Mouse (Mus musculus) lung, embryonic 15.5 days (tissue): Measurements from ENCODE around the gene Sgcd. TPM values are rescaled to one million over a fixed set of nuclear protein-coding genes. Genes with fewer than 3 reads are reported as not detected.

ENCODE experiments used
- ATAC-seq: fragments of 200-750 bp; cut with Nextera tagmentation; 2 replicates; pipeline ENCODE4 v1.8.0; 2017; ENCODE audit warnings: moderate number of reproducible peaks, borderline replicate concordance; ENCODE audit not compliant: low FRiP score, low TSS enrichment; ENCODE audit errors: extremely low read depth
- H3K27ac ChIP-seq: fragments of 300-500 bp; sonication (generic); 2 replicates; pipeline ENCODE4 v1.5.1; 2015; ENCODE audit warnings: moderate library complexity, mild to moderate bottlenecking, inconsistent platforms
- H3K27me3 ChIP-seq: fragments of 300-500 bp; sonication (generic); 2 replicates; pipeline ENCODE4 v1.6.1; 2015; ENCODE audit warnings: inconsistent platforms
- H3K36me3 ChIP-seq: fragments of 300-500 bp; sonication (generic); 2 replicates; pipeline ENCODE4 v1.6.1; 2015; ENCODE audit warnings: inconsistent platforms
- H3K4me1 ChIP-seq: fragments of 300-500 bp; sonication (generic); 2 replicates; pipeline ENCODE4 v1.6.1; 2015; ENCODE audit warnings: inconsistent platforms
- H3K4me2 ChIP-seq: fragments of 300-500 bp; sonication (generic); 2 replicates; pipeline ENCODE4 v1.6.1; 2015; ENCODE audit warnings: inconsistent platforms, mild to moderate bottlenecking, moderate library complexity
- H3K4me3 ChIP-seq: fragments of 300-500 bp; sonication (generic); 2 replicates; pipeline ENCODE4 v1.5.1; 2015; ENCODE audit warnings: mild to moderate bottlenecking, inconsistent platforms
- H3K9ac ChIP-seq: fragments of 300-500 bp; sonication (generic); 2 replicates; pipeline ENCODE4 v1.6.1; 2015; ENCODE audit warnings: inconsistent platforms
- H3K9me3 ChIP-seq: fragments of 300-500 bp; sonication (generic); 2 replicates; pipeline ENCODE4 v1.6.1; 2016; ENCODE audit warnings: inconsistent platforms
- WGBS: fragments of 180-500 bp; shearing (Covaris S2); methylation state at CpG from one replicate; pipeline ENCODE4 v1.1.7; 2015; 5-methylcytosine and 5-hydroxymethylcytosine counted together
- polyA plus RNA-seq: library from polyadenylated mRNA; unstranded; fragments of >200 nt; fragmentation: Nextera tagmentation; extraction: Ambion mirVana; gene quantifications from 2 replicates; pipeline ENCODE4 v1.2.1, GENCODE M21; 2015

The Sgcd gene
- polyA plus RNA-seq, 1 experiment from 2014 or later = 2.6 TPM

DNA sequence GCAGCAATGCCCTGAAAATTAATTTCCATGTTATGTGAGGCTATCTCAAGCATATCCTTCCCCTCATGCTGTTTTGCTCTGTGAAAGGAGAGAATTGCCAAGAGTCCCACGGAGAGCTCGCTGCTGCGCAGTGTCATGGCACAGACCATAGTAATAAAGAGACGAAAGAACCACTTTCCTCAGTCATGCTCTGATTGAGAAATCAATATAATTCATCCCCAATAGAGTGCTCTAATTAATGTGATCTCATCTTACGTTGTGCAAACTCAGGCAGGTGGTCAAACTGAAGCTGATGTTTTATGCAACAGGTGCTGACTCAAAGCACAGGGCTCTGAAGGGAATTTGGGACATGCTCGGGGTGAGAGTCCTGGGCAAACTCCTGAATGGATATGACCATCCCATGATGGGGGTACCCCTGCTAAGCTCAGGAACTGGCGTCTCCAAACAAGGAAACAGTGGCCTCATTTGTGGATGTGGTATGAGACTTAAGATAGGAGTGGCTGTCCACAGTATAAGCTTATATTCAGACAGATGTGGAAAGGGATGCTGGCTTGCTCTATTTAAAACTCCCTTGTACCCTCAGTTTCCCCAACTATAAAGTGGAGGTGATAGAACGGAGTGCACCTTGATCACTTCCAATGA, 740.9 kb downstream of the Sgcd start:
- H3K9ac ChIP-seq = no peak overlapping the region
- no peak overlapping the region for H3K4me2 ChIP-seq
- no peaks in the 10 kb centered on the region for H3K27me3 ChIP-seq
- no peaks in the 10 kb centered on the region for H3K4me1 ChIP-seq
- H3K36me3 ChIP-seq = no peaks in the 10 kb centered on the region
- WGBS = 84% methylated on average over 8 of the region's 8 CpGs
- H3K4me3 ChIP-seq = no peak overlapping the region
- H3K27ac ChIP-seq = no peak overlapping the region
- H3K9me3 ChIP-seq = no peaks in the 10 kb centered on the region
- no peak for ATAC-seq

DNA sequence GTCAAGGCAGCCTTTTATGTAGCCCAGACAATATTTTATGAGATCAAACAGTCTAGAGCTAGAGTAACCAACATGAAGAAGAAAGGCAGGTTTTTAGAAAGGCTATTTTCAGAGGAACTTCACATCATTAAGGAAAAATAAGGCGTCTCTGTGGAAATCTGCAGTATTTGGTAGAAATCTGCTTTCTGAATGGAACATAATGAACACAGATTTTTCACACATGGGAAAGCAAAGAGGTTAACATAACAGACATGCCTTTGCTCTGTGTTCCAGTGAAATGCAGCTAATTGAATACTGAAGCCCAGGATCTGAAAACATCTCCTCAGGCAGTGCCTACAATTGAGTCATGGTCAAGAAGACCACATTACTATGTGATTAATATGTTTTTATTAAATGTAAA, 746.4 kb downstream of the Sgcd start:
- no peak overlapping the region for H3K27ac ChIP-seq
- no peak overlapping the region for H3K4me2 ChIP-seq
- no peak overlapping the region for H3K9ac ChIP-seq
- no peaks in the 10 kb centered on the region for H3K36me3 ChIP-seq
- WGBS = 94% methylated on average over 1 of the region's 1 CpGs
- no peaks in the 10 kb centered on the region for H3K9me3 ChIP-seq
- H3K4me3 ChIP-seq = no peak overlapping the region
- no peaks in the 10 kb centered on the region for H3K27me3 ChIP-seq
- ATAC-seq = no peak
- H3K4me1 ChIP-seq = no peaks in the 10 kb centered on the region

DNA sequence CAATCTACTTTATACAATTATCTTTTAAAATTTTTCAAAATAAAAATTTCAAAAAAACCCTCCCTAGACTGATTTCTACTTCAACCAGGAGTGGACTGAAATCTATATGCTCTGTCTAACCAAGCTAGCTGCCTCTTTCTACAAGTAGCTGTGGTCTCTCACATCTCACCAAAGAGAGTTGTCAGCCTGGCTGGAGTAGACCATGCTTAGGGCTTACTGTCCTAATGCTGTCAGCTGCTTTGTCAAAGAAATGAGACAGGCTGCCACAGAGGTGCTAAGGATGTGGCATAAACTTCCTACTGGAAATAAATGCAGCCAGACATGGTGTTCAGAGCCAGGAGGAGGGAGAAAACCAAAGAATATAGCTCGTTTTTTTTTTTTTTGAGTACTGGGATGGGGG, 760.5 kb downstream of the Sgcd start:
- Histone ChIP-seq H3K9me3 (no peaks in the 10 kb centered on the region), H3K9ac (no peak overlapping the region), H3K4me2 (no peak overlapping the region), H3K4me1 (no peaks in the 10 kb centered on the region), H3K27me3 (no peaks in the 10 kb centered on the region), H3K4me3 (no peak overlapping the region), H3K36me3 (no peaks in the 10 kb centered on the region), H3K27ac (no peak overlapping the region)
- ATAC-seq = peak; percentile 67; the same call in 1 of the 2 replicates
- 19% methylated on average over 1 of the region's 1 CpGs for WGBS

DNA sequence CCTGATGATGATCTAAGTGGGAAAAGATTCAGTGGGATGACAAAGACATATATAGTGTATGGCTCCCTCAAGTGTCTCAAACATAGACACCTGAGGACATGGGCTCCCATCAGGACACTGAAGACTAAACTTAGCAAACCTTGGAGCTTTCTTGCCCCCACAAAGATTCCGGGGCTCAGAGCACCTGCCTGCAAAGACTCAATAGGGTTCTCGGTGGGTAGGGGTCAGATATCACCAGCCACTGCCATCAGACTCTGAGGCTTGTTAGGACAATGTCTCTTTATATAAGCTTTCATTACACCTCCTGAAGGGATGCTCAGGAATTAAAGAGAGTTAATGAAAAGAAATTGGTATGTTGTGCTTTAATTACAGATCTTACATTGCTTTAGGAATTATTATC, 764.6 kb downstream of the Sgcd start:
- no peaks in the 10 kb centered on the region for H3K27me3 ChIP-seq
- H3K9ac ChIP-seq = no peak overlapping the region
- H3K9me3 ChIP-seq = no peaks in the 10 kb centered on the region
- no peak for ATAC-seq
- no peak overlapping the region for H3K4me3 ChIP-seq
- no peak overlapping the region for H3K27ac ChIP-seq
- WGBS = 88% methylated on average over 2 of the region's 2 CpGs
- H3K4me1 ChIP-seq = no peaks in the 10 kb centered on the region
- H3K4me2 ChIP-seq = no peak overlapping the region
- H3K36me3 ChIP-seq = no peaks in the 10 kb centered on the region

DNA sequence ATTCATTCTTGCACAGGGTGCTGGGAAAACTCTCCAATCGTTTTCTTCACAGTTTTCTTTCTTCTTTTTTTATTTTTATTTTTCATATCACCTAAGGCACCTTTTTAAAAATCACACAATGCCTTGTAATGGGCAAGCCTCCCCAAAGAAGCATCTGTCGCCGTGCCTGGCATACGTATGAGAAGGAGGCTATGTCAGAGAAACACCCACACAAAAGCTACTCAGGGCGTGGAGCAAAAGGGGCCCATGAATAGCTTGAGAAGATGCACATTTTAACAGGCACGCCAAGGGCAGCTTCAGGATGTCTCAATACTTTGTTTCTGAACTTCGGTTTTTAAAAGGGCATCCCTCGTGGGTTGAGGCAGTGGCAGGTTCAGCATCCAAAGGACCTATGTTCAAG, 777.2 kb downstream of the Sgcd start:
- ATAC-seq = no peak
- WGBS = 76% methylated on average over 8 of the region's 8 CpGs
- H3K4me2 ChIP-seq = no peak overlapping the region
- H3K36me3 ChIP-seq = no peaks in the 10 kb centered on the region
- H3K4me3 ChIP-seq = no peak overlapping the region
- H3K27ac ChIP-seq = no peak overlapping the region
- no peak overlapping the region for H3K9ac ChIP-seq
- H3K4me1 ChIP-seq = no peaks in the 10 kb centered on the region
- H3K9me3 ChIP-seq = no peaks in the 10 kb centered on the region
- H3K27me3 ChIP-seq = no peaks in the 10 kb centered on the region

DNA sequence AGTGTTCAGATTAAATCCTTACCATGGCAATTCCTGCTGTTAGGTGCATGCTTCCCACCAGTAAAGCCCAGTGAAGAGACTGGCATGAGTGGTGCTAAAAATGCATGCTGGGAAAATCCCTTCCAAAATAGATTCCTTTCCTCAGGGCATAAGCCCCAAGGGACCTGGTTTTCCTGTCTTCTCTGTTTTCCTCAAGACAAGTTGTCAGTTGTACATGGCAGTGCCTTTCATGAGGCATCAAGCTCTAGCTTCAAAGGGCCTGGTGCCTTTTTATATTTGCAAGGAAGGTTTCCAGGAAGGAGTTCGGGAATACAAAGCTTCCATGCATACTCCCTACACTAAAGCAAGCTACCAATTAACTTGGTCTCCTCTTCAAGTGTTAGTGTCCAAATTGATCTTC, 782.3 kb downstream of the Sgcd start:
- WGBS = 62% methylated on average over 1 of the region's 1 CpGs
- Histone ChIP-seq H3K27ac (no peak overlapping the region), H3K4me1 (no peaks in the 10 kb centered on the region), H3K9ac (no peak overlapping the region), H3K27me3 (no peaks in the 10 kb centered on the region), H3K4me2 (no peak overlapping the region), H3K9me3 (no peaks in the 10 kb centered on the region), H3K4me3 (no peak overlapping the region), H3K36me3 (no peaks in the 10 kb centered on the region)
- ATAC-seq = no peak

DNA sequence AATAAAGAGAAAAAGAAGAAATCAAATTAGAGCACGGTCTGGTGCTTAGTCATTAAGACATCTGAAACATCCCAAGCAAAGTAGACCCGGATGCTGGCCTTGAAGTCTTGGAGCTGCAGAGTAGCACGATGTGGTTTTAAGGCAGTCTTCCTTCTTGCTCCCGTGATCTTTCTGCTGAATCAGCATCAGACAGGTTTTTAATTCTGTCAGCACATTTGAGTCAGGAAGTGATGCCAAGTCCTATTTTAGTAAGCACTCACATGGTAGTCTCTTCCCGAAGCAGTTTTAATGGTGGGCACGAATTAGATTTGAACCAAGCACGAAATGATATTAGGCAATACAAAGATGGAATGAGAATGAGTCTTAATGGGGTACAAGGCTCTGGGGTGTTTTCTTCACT, 789.7 kb downstream of the Sgcd start:
- no peak overlapping the region for H3K9ac ChIP-seq
- no peak overlapping the region for H3K27ac ChIP-seq
- no peak overlapping the region for H3K4me2 ChIP-seq
- no peaks in the 10 kb centered on the region for H3K27me3 ChIP-seq
- no peaks in the 10 kb centered on the region for H3K36me3 ChIP-seq
- WGBS = 78% methylated on average over 7 of the region's 7 CpGs
- ATAC-seq = no peak
- H3K4me1 ChIP-seq = no peaks in the 10 kb centered on the region
- no peaks in the 10 kb centered on the region for H3K9me3 ChIP-seq
- no peak overlapping the region for H3K4me3 ChIP-seq

DNA sequence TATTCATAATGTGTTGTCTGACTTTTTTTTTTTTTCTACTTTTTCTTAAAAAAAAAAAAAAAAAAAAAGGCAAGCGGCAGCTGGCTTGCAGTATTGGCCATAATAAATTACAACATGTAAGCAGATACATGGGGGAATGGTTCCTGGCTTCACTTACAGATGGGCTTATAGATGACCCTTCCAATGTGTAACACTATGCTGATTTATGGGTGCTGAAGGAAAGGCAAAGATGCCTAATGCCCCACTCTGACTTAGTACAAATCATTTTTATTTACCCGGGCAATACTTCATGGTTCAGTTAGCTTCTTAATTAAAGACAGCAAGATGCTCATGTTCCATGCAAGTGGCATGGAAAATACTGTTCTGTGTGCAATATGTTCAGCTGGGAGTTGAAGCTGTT, 800.2 kb downstream of the Sgcd start:
- no peak overlapping the region for H3K4me3 ChIP-seq
- H3K4me1 ChIP-seq = no peaks in the 10 kb centered on the region
- H3K36me3 ChIP-seq = no peaks in the 10 kb centered on the region
- H3K27me3 ChIP-seq = no peaks in the 10 kb centered on the region
- no peak overlapping the region for H3K9ac ChIP-seq
- no peak overlapping the region for H3K4me2 ChIP-seq
- no peaks in the 10 kb centered on the region for H3K9me3 ChIP-seq
- WGBS = 64% methylated on average over 2 of the region's 2 CpGs
- no peak for ATAC-seq
- no peak overlapping the region for H3K27ac ChIP-seq

DNA sequence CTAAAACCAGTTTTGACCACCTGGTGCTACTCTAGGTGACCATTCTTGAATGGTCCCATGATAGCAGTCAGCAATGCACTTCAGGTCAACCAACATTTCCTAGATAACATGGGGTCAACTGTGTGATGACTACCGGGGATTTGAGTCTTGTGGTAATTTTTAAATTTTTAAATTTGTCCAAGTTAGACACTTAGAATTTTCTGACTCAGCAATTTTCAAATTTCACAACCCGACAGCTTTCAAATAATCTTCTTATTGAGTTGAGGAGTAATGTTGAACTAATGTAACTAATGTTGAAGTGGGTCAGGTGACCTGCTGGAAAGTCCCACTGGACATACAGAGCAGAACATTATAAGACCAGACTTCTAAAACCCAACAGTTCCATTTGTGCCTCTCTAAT, 813.8 kb downstream of the Sgcd start:
- no peak overlapping the region for H3K27ac ChIP-seq
- no peak overlapping the region for H3K4me3 ChIP-seq
- no peak for ATAC-seq
- H3K4me1 ChIP-seq = no peaks in the 10 kb centered on the region
- no peaks in the 10 kb centered on the region for H3K36me3 ChIP-seq
- 76% methylated on average over 2 of the region's 2 CpGs for WGBS
- H3K9me3 ChIP-seq = no peaks in the 10 kb centered on the region
- no peak overlapping the region for H3K4me2 ChIP-seq
- H3K27me3 ChIP-seq = no peaks in the 10 kb centered on the region
- H3K9ac ChIP-seq = no peak overlapping the region

DNA sequence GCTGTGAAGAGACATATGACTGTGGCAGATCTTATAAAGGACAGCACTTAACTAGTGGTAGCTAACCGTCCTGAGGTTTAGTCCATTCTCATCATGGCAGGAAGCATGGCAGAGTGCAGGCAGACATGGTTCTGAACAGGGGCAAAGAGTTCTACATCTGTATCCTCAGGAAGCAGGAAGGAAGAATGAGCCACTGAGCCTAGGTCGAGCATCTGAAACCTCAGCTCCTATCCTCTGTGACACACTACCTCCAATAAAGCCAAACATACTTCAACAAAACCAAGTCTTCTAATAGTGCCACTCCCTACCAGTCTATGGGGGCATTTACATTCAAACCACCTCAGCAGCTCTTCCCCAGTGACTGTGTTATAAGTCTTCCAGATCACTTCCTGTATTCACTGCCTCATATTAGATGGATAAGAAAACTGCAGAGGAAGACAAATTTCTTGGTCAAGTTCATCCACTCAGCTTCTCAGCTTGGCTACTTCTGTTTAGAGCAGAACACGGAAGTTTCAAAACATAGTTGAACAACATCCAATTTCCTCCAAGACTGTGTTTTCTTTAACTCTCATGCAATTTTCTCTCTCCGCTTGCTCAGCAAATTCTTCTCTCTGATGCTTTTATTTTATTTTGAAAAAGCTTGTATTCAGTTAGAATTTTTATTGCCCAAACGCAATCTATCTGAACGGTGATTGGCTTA, 817.7 kb downstream of the Sgcd start:
- ATAC-seq = no peak
- Histone ChIP-seq H3K4me1 (no peaks in the 10 kb centered on the region), H3K4me3 (no peak overlapping the region), H3K36me3 (no peaks in the 10 kb centered on the region), H3K4me2 (no peak overlapping the region), H3K27me3 (no peaks in the 10 kb centered on the region), H3K9ac (no peak overlapping the region), H3K9me3 (no peaks in the 10 kb centered on the region), H3K27ac (0 out of 2 replicates have a peak overlapping the region, but pooled peaks have one; percentile 43)
- 57% methylated on average over 6 of the region's 6 CpGs for WGBS

DNA sequence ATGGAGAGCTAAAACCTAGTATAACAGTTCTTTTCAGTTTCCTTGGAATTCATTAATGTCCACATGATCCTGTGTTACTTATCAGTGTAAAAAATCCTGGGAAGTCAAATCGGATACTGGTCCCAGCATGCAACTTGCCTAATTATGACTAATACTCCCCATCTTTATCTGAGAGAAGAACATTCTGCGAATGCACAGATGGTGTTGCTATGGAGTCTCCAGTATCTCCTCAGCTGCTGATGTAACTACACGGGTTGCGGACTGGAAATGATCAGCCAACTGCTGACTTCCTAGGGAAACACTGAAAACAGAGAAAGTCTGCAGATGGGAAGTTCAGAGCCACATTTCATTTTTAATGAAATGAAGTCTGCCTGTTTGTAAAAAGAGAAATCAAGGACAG, 821.4 kb downstream of the Sgcd start:
- H3K27ac ChIP-seq = no peak overlapping the region
- 84% methylated on average over 4 of the region's 4 CpGs for WGBS
- H3K4me3 ChIP-seq = no peak overlapping the region

DNA sequence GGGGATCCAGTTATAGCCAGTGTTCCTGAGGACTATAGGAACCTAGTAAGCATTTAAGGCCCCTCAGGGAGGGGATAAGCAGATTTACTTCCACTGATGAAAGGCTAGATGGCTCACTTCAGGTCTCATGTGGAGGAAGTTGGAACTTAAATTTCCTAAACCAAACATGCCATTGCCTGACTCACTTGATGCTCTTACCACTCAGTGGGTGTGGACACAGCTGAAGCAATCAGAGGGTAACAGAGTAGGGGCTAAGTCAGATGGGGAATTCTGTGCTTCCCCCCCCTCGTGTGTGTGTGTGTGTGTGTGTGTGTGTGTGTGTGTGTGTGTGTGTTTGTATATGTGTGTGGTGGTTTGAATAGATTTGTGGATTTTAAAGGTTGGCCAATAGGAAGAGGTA, 830.7 kb downstream of the Sgcd start:
- ATAC-seq = no peak
- Histone ChIP-seq H3K27ac (0 out of 2 replicates have a peak overlapping the region, but pooled peaks have one; percentile 24), H3K4me2 (no peak overlapping the region), H3K9ac (no peak overlapping the region), H3K4me3 (no peak overlapping the region), H3K9me3 (no peaks in the 10 kb centered on the region), H3K27me3 (no peaks in the 10 kb centered on the region), H3K36me3 (no peaks in the 10 kb centered on the region), H3K4me1 (peaks cover 15% of the 10 kb centered on the region)
- 58% methylated on average over 1 of the region's 1 CpGs for WGBS

More for the DNA sequence above, 821.4 kb downstream of the Sgcd start:
- no peak overlapping the region for H3K9ac ChIP-seq
- no peaks in the 10 kb centered on the region for H3K36me3 ChIP-seq
- H3K4me1 ChIP-seq = no peaks in the 10 kb centered on the region
- ATAC-seq = no peak
- no peaks in the 10 kb centered on the region for H3K9me3 ChIP-seq
- no peaks in the 10 kb centered on the region for H3K27me3 ChIP-seq
- no peak overlapping the region for H3K4me2 ChIP-seq
